Mouse (Mus musculus): ENCODE data around the gene Vmn1r184. TPM values are rescaled to one million over a fixed set of nuclear protein-coding genes. Genes with fewer than 3 reads are reported as not detected.
"Not testable (repeated sequence)": the region's sequence is repeated elsewhere in the genome, so short reads cannot be mapped to it uniquely, and the experiment has no call there.

The Vmn1r184 gene
- total RNA-seq (2021): not detected

- intact Hi-C loops (cut with DNase I); DNase-seq (ENCODE audit: low spot score): not testable (repeated sequence)
These were observed at the start of gene Vmn1r184 for GRCm38 (mm10) chr7:26260034-26260433. TSS of gene Vmn1r184 (plus strand) at chr7:26260334.

- intact Hi-C loops (cut with DNase I); DNase-seq (ENCODE audit: low spot score): not testable (repeated sequence)
These were observed 43.5 kb downstream of the Vmn1r184 start for GRCm38 (mm10) chr7:26303429-26304166.

GRCm38 (mm10) chr7:26306926-26307325, 46.8 kb downstream of the Vmn1r184 start, which contains the start of gene Cyp2a4:
TSS of gene Cyp2a4 (plus strand) at chr7:26307169.
- intact Hi-C loops (cut with DNase I); DNase-seq (ENCODE audit: low spot score): not testable (repeated sequence)

- DNase-seq (ENCODE audit: low spot score); intact Hi-C loops (cut with DNase I): not testable (repeated sequence)
These were observed 51.7 kb downstream of the Vmn1r184 start for GRCm38 (mm10) chr7:26311786-26312185.

DNA sequence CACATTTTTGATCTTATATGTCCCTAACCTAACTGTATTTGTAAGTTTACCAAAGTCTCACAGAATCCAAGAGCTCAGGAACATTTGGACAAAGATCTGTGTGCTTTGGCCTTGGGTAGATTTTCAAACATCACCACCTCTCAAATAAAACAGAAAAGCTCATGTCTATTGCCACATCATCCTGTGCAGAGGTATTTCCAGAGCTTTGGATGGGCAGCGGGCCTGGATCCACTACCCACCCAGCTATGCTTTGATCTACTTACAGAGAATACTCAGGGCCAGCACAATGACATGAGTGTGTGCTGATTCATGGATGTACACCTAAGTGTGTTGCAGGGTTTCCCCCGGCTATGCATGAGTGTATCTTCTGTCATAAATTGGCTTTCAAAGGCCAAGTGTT, 55.1 kb downstream of the Vmn1r184 start:
- DNase-seq (ENCODE audit: low spot score); intact Hi-C loops (cut with DNase I): not testable (repeated sequence)

GRCm38 (mm10) chr7:26315809-26316208, 55.7 kb downstream of the Vmn1r184 start:
- DNase-seq (ENCODE audit: low spot score); intact Hi-C loops (cut with DNase I): not testable (repeated sequence)

Other genes starting within 250 kb of the Vmn1r184 start
- gene Cyp2b13, start 198.8 kb upstream of the Vmn1r184 start, total RNA-seq (2021): not detected
- not detected for gene Cyp2b9, start 86.9 kb upstream of the Vmn1r184 start, total RNA-seq (2021)
- gene Cyp2a4, start 46.8 kb downstream of the Vmn1r184 start, total RNA-seq (2021): not detected
- not detected for gene Nlrp9c, start 143.4 kb downstream of the Vmn1r184 start, total RNA-seq (2021)
- not detected for gene Nlrp4a, start 174.8 kb downstream of the Vmn1r184 start, total RNA-seq (2021)